Mouse (Mus musculus) cerebellum, postnatal 36 days (tissue): Measurements from ENCODE around the gene Cit.
A peak's percentile ranks its signal among the peaks of the same experiment; 100 is the strongest.

ENCODE experiments used
- DNase-seq, 2 experiments: peaks; one replicate each; pipeline ENCODE4 v3.0.0; 2021 to 2022; ENCODE audit warnings: mixed read lengths in 2 of 2

The Cit gene

GRCm38 (mm10) chr5:115977266-115977665 lies 132.2 kb downstream of the Cit start:
- no peak for DNase-seq

DNA sequence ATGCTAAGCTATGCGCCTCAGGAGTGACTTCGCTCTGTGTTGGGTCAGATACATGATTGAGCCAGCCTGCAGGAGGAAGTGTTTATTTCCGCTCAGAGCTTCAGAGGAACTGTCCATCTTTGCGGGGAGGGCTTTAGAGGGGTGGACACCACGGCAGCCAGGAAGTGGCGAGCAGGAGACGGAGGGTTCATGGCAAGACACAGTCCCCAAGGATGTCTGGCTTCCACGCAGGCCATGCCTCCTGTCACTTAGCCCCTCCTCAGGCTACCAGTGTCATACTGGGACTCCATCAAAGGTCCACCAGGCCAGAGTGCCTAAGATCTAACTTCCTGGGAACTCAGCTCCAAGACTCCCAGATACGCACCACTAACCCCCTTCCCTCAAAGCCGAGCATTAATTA lies 132.7 kb downstream of the Cit start:
- no peak for DNase-seq

- no peak for DNase-seq
Observed at GRCm38 (mm10) chr5:115978255-115978654, 133.2 kb downstream of the Cit start.

DNA sequence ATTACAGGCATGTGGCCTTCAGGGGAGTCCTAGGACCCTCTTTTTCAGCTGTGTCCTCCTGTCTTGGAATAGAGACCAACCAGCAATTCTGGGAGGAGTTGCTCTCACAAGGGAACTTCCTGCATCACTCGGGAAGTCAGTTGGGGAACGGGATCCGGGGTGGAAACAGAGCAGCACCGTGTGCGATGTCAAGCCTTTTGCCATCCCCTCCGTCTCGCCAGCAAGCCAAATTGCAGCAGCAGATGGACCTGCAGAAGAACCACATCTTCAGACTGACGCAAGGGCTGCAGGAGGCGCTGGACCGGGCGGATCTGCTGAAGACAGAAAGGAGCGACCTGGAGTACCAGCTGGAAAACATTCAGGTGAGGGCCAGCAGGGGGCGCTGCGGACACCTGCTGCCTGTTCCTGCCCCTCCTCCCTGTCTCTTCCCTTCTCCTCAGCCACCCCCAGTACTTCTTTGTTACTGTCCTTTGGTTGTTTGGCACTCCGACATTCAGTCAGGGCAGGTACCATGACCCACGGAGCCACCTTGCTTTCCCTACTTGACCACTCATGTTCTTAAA lies 134.1 kb downstream of the Cit start:
- DNase-seq, result peak; percentile 37 to 48

GRCm38 (mm10) chr5:115980537-115980936 lies 135.5 kb downstream of the Cit start:
- DNase-seq, result no peak

DNA sequence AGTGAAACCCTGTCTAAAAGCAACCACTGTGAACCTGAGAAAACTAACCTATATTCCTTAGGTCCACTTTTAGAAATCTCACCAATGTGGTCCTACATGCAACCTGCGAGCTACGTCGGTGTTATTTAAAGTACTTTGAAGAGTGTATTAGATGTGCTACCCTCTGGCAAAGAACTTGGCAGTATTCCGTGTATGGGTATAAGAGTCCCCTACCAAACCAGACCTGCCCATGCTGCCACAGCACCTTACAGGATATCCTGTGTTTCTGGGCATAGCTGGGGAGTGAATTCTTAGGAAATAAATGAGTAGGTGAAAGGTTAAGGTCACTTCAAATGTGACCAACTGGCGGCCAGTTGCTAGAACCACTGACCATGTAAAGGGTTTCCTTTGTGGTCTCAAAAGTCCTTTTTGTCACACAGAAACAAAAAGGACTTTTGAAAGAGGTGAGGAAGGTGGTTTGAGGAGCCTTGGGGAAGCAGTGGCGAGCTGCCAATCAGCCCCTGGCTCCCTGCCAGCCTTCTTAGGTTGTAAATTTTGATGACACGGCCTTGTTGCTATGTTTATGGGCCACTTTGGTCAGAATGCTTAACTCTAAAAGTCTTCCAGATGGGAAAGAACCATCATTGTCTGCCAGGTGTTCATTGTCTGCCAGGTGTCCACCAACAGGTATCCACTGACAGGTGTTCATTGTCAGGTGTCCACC lies 137.7 kb downstream of the Cit start:
- DNase-seq, result peak; percentile 34 to 41

GRCm38 (mm10) chr5:115984392-115984791 lies 139.3 kb downstream of the Cit start:
- DNase-seq, result no peak

DNA sequence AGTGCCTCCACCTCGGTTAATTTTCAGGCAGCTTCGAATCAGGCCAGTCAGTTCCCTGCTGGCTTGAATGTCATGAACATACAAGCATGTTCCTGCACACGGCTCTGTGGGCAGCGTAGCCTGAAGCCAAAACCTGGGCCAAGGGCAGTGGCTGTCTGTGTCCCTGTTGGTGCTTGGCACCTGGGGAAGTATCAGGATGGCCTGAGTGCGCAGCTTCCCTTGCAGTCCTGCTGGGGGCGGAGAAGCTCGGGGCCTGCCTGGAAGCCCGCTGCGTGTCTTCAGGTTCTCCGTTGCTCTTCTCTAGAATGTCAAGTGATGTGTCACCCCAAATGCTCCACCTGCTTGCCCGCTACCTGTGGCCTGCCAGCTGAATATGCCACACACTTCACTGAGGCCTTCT lies 140.0 kb downstream of the Cit start:
- DNase-seq, result peak; percentile 22 to 28

- no peak for DNase-seq
Observed at GRCm38 (mm10) chr5:115987284-115987683, 142.2 kb downstream of the Cit start.

DNA sequence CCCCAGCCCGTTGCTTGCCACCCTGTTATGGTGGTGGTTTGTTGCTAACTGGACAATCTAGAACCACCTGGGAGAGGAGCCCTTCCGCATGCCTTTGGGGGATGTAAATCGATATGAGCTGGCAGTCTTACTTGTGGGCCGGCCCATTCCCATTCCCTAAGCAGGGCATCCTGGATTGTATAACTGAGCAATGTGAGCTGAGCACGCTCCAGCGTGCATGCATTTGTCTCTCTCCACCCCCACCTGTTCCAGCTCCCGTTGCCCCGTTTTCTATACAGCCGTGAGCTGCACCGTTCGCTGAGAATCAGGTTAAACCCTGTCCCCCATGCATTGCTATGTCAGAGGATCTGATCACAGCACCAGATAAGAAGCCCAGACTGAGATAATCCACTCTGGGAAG lies 146.6 kb downstream of the Cit start:
- DNase-seq, result no peak

GRCm38 (mm10) chr5:115994101-115994500 lies 149.0 kb downstream of the Cit start:
- peak; percentile 33 to 38 for DNase-seq

DNA sequence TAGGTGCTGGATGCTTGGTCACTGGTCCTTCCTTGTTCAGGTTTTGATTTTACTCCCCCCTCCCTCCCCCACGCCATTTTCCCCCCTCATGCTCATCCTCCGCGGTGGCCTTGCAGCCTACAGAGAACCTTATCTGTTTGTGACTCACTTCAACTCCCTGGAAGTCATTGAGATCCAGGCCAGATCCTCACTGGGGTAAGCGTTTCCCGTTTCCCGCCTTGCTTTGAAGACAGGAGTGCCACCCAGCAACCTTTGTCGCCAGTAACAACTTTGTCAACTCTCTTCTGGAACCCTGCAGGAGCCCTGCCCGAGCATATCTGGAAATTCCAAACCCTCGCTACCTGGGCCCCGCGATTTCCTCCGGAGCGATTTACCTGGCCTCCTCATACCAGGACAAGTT lies 152.3 kb downstream of the Cit start:
- no peak for DNase-seq

- DNase-seq, result no peak
Observed at GRCm38 (mm10) chr5:116003154-116003553, 158.1 kb downstream of the Cit start.

- no peak for DNase-seq
Observed at GRCm38 (mm10) chr5:116003825-116004224, 158.7 kb downstream of the Cit start.

DNA sequence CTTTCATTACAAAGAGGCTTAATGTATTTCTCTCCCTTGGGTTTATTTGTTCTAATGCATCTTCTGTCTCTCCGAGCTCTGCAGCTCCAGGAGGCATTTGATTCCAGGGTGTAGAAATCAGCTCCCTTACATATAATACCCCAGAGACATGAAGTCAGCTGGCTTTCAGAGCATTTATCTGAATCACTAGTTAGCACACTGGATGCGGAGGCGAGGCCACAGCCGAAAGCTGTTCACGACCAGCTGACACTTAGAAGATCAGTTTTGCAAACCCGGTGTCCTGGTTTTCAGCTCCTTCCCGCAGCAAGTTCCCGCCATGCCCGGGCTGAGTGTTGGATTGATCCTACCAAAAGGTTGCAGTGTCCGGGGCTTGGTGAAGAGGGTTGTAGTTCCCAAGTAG lies 159.2 kb downstream of the Cit start:
- DNase-seq, result no peak

DNA sequence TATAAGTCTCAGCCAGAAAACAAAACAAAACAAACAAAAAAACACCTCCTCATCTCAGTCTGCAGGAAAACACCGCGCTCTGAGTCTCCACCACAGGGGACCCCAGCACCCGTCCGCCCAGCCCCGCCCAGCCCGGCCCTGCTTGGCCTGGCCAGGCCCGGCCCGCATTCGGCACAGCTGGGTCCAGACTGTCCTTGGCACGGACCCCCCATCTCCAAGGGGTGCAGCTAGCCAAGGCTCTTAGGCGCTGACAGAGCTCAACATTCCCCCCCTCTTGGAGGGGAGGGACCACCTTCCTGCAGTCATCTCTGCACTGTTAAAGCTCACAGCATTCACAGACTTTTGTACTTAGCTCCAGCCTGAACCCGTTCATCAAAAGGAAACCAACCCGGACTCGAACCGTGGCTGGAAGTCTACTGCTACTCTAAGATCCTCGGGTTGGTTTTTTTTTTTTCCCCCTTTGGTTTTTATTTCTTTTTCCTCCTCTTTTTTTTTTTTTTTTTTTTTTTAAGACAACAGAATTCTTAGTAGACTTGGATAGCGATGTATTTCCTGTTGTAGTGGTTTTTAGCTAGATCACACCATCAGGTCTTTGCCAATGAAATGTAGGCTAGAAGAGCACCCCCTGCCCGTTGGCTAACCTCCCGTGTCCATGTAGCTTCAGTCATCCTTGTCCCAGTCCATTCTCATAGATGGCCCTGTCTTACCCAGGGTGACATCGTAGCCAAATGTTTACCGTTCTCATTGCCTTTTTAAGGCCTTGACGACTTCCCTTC lies 161.4 kb downstream of the Cit start:
- peak; percentile 41 to 46 for DNase-seq

DNA sequence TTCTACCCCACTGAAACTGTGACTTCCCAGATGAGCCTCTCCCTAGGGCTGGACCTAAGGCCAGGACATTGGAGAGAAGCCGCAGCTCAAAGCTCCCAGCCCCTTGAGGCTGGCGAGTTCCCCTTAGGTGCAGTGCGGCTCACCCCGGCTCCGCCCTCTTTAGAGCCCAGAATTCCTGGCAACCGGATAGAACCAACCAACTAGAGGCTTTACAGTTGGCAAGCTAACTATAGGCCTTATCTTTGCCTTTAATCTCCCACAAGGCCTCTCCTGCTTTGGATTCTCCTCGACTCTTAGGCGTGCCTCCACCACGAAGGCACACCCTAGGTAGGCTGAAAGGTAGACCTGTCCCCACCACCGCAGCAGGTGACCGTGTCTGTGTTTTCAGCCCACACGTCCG lies 162.6 kb downstream of the Cit start:
- no peak for DNase-seq

- no peak for DNase-seq
Observed at GRCm38 (mm10) chr5:116009091-116009851, 164.2 kb downstream of the Cit start.

- no peak for DNase-seq
Observed at GRCm38 (mm10) chr5:116009884-116010627, 165.0 kb downstream of the Cit start.

GRCm38 (mm10) chr5:116011700-116012099 lies 166.6 kb downstream of the Cit start:
- DNase-seq, result no peak

DNA sequence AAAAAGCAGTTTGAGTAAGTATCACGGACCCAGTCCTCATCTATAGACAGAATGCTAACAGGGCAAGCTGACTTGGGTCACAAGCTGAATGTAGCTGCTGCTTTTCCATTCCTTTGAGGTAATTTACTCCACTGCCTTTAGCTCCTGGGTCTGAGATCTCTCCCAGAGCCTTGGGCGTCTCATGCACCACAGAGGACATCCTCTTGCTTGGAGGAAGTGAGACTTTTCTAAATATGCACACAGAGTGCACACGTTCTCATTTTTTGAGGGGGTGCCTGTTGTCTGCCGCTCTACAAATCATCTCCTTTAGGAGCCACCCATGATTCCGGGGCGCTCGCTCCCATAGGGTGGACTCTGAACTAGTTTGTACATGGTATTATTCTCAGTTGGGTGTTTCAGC lies 167.4 kb downstream of the Cit start:
- no peak for DNase-seq

GRCm38 (mm10) chr5:116013821-116014220 lies 168.7 kb downstream of the Cit start:
- no peak for DNase-seq

DNA sequence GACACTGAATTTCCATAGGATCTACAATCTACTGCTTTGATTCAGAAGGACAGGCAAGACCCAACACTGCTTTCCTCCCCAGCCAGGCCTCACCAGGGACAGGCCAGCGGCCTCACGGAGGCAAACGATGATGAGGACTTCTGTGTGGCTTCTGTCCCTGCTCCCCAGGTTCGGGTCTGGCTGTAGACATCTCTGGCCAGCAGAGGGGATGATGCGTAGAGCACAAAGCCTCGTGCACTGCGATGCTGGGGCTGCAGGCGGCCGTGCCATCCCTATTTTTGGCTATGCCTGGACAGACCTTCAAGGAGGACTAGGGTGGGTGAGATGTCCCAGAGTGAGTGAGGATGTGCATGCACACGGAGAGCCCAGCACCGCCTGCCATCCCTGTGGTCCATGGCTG lies 169.2 kb downstream of the Cit start:
- DNase-seq, result no peak
